Mouse (Mus musculus): ENCODE data around the gene Mrgprd. TPM values are rescaled to one million over a fixed set of nuclear protein-coding genes. Genes with fewer than 3 reads are reported as not detected.
A peak's percentile ranks its signal among the peaks of the same experiment; 100 is the strongest.

The Mrgprd gene
- polyA plus RNA-seq, 1 experiment from 2014 or later = not detected

DNA sequence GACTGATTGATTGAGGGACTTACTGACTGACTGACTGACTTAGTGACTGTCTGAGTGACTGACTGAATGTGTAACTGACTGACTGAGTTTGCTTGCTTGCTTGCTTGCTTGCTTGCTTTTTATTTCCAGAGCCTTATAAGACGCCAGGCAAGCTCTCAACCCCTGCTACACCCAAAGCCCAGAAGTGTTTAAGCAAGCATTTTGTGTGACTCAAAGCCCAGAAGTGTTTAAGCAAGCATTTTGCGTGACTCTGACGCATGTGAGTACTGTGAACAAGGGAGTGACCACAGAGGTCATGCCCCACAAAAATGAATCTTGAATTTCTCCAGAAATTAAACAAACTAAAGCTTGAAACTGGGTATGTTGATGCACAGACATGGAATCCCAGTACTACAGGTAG, 30.3 kb upstream of the Mrgprd start:
- 57% methylated on average over 3 of the region's 3 CpGs for WGBS
- ATAC-seq (ENCODE audit: low read depth) (no peak), DNase-seq (ENCODE audit: low spot score) (no peak)
- Histone ChIP-seq H3K4me3 (ENCODE audit: low read depth, low read length) (peak overlapping the region; percentile 51), H3K27me3 (replicated peaks; ENCODE audit: control insufficient read depth, insufficient read depth, low read length) (no peaks in the 10 kb centered on the region), H3K4me1 (ENCODE audit: control insufficient read depth, insufficient read depth, low read length) (peaks cover 12% of the 10 kb centered on the region; the same call in 1 of the 2 replicates), H3K36me3 (ENCODE audit: control insufficient read depth, insufficient read depth, low read length) (peaks cover 8% of the 10 kb centered on the region; the same call in 1 of the 2 replicates), H3K27ac (replicated peaks; ENCODE audit: low read depth, low read length) (no peak overlapping the region), H3K9me3 (ENCODE audit: control insufficient read depth, low read length) (no peaks in the 10 kb centered on the region), H3K4me2 (ENCODE audit: low read depth, low read length) (peak overlapping the region; percentile 60), H3K9ac (ENCODE audit: low read depth, low read length) (0 out of 2 replicates have a peak overlapping the region, but pooled peaks have one; percentile 66)

- H3K9ac ChIP-seq (ENCODE audit: low read depth, low read length) = no peak overlapping the region
- 78% methylated on average over 4 of the region's 4 CpGs for WGBS
Measured at GRCm38 (mm10) chr7:145285476-145285875, 29.2 kb upstream of the Mrgprd start.

DNA sequence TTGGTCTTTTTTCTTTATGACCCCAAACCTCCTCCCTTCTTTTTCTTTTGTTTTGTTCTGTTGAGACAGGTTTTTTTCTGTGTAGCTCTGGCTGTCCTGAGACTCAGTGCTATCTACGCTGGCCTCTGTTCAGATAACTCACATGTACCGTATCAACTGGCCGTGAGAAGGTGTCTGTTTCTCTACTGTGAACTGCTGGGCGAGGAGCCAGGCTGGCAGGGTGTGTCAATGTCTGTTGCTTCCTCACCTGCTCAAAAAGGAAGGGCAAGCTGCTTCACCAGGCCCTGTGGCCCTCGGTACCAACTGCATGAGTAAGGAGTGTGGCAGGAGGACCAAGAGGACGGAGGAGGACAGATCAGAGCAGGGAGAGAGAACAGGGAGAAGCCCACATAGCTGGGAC, 27.2 kb upstream of the Mrgprd start:
- H3K4me3 ChIP-seq (ENCODE audit: low read depth, low read length) = no peak overlapping the region
- H3K9me3 ChIP-seq (ENCODE audit: control insufficient read depth, low read length) = no peaks in the 10 kb centered on the region
- no peak overlapping the region for H3K4me2 ChIP-seq (ENCODE audit: low read depth, low read length)
- H3K4me1 ChIP-seq (ENCODE audit: control insufficient read depth, insufficient read depth, low read length) = peaks cover 15% of the 10 kb centered on the region; the same call in 1 of the 2 replicates
- DNase-seq (ENCODE audit: low spot score) = no peak
- no peak overlapping the region for H3K9ac ChIP-seq (ENCODE audit: low read depth, low read length)
- no peak overlapping the region for H3K27ac ChIP-seq (replicated peaks; ENCODE audit: low read depth, low read length)
- 83% methylated on average over 6 of the region's 6 CpGs for WGBS
- no peaks in the 10 kb centered on the region for H3K36me3 ChIP-seq (ENCODE audit: control insufficient read depth, insufficient read depth, low read length)
- no peaks in the 10 kb centered on the region for H3K27me3 ChIP-seq (replicated peaks; ENCODE audit: control insufficient read depth, insufficient read depth, low read length)
- no peak for ATAC-seq (ENCODE audit: low read depth)

More at GRCm38 (mm10) chr7:145285476-145285875, 29.2 kb upstream of the Mrgprd start:
- Histone ChIP-seq H3K9me3 (ENCODE audit: control insufficient read depth, low read length) (no peaks in the 10 kb centered on the region), H3K36me3 (ENCODE audit: control insufficient read depth, insufficient read depth, low read length) (no peaks in the 10 kb centered on the region), H3K27ac (replicated peaks; ENCODE audit: low read depth, low read length) (no peak overlapping the region), H3K4me2 (ENCODE audit: low read depth, low read length) (no peak overlapping the region), H3K4me3 (ENCODE audit: low read depth, low read length) (no peak overlapping the region), H3K27me3 (replicated peaks; ENCODE audit: control insufficient read depth, insufficient read depth, low read length) (no peaks in the 10 kb centered on the region), H3K4me1 (ENCODE audit: control insufficient read depth, insufficient read depth, low read length) (peaks cover 18% of the 10 kb centered on the region; the same call in 1 of the 2 replicates)
- DNase-seq (ENCODE audit: low spot score) (no peak), ATAC-seq (ENCODE audit: low read depth) (no peak)

GRCm38 (mm10) chr7:145289302-145289701, 25.3 kb upstream of the Mrgprd start:
- H3K9ac ChIP-seq (ENCODE audit: low read depth, low read length) = no peak overlapping the region
- H3K4me3 ChIP-seq (ENCODE audit: low read depth, low read length) = no peak overlapping the region
- no peaks in the 10 kb centered on the region for H3K9me3 ChIP-seq (ENCODE audit: control insufficient read depth, low read length)
- 0 out of 2 replicates have a peak, but pooled peaks cover 7% of the 10 kb centered on the region for H3K4me1 ChIP-seq (ENCODE audit: control insufficient read depth, insufficient read depth, low read length)
- no peak overlapping the region; the same call in 1 of the 2 replicates for H3K27ac ChIP-seq (replicated peaks; ENCODE audit: low read depth, low read length)
- ATAC-seq (ENCODE audit: low read depth) = peak; percentile 70
- DNase-seq (ENCODE audit: low spot score) = peak; percentile 77
- no peak overlapping the region for H3K4me2 ChIP-seq (ENCODE audit: low read depth, low read length)
- no peaks in the 10 kb centered on the region for H3K27me3 ChIP-seq (replicated peaks; ENCODE audit: control insufficient read depth, insufficient read depth, low read length)
- H3K36me3 ChIP-seq (ENCODE audit: control insufficient read depth, insufficient read depth, low read length) = no peaks in the 10 kb centered on the region
- 22% methylated on average over 5 of the region's 5 CpGs for WGBS

DNA sequence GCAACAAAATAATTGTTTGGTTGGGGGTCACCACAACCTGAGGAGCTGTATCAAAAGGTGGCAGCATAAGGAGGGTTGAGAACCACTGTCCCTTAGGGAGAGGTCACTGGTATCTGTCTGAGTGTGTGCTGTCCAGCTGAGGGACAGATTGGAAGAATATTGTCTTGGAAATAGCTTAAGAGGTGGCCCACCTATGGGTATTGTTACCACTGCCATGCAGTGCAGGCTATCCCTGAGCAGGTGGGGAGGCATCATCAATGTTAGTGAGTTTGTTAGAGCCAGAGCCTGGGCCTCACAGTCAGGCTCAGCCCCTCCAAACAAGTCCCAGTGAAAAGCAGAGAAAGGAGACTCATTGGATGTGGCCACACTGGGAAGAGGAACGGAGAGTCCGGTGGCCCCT, 22.8 kb upstream of the Mrgprd start:
- no peak for ATAC-seq (ENCODE audit: low read depth)
- no peaks in the 10 kb centered on the region for H3K36me3 ChIP-seq (ENCODE audit: control insufficient read depth, insufficient read depth, low read length)
- 85% methylated on average over 2 of the region's 2 CpGs for WGBS

DNA sequence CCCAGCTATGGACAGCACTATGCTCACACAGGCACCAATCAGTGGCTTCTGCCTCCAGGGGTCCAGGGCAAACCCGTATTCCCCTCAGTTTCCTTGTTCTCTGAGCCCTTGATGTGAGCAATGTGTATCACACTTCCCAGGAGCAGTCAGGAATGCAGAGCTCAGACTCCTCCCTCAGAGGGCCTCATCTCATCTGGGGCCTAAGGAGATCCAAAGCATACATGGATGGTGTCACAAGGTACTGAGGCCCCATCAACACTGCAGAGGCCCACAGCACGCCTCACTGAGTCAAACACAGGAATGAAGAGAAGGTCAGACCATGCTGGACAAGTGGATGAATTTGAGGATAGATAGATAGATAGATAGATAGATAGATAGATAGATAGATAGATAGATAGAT, 21.9 kb upstream of the Mrgprd start:
- Histone ChIP-seq H3K4me1 (ENCODE audit: control insufficient read depth, insufficient read depth, low read length) (0 out of 2 replicates have a peak, but pooled peaks cover 7% of the 10 kb centered on the region), H3K4me2 (ENCODE audit: low read depth, low read length) (no peak overlapping the region), H3K27me3 (replicated peaks; ENCODE audit: control insufficient read depth, insufficient read depth, low read length) (no peaks in the 10 kb centered on the region), H3K4me3 (ENCODE audit: low read depth, low read length) (no peak overlapping the region), H3K27ac (replicated peaks; ENCODE audit: low read depth, low read length) (no peak overlapping the region), H3K9ac (ENCODE audit: low read depth, low read length) (no peak overlapping the region), H3K36me3 (ENCODE audit: control insufficient read depth, insufficient read depth, low read length) (no peaks in the 10 kb centered on the region), H3K9me3 (ENCODE audit: control insufficient read depth, low read length) (no peaks in the 10 kb centered on the region)
- DNase-seq (ENCODE audit: low spot score) (no peak), ATAC-seq (ENCODE audit: low read depth) (no peak)
- WGBS = 70% methylated on average over 2 of the region's 2 CpGs

More for the DNA sequence above, 22.8 kb upstream of the Mrgprd start:
- Histone ChIP-seq H3K4me2 (ENCODE audit: low read depth, low read length) (no peak overlapping the region), H3K4me1 (ENCODE audit: control insufficient read depth, insufficient read depth, low read length) (0 out of 2 replicates have a peak, but pooled peaks cover 7% of the 10 kb centered on the region), H3K4me3 (ENCODE audit: low read depth, low read length) (no peak overlapping the region), H3K9ac (ENCODE audit: low read depth, low read length) (no peak overlapping the region), H3K9me3 (ENCODE audit: control insufficient read depth, low read length) (no peaks in the 10 kb centered on the region), H3K27ac (replicated peaks; ENCODE audit: low read depth, low read length) (no peak overlapping the region), H3K27me3 (replicated peaks; ENCODE audit: control insufficient read depth, insufficient read depth, low read length) (no peaks in the 10 kb centered on the region)
- no peak for DNase-seq (ENCODE audit: low spot score)

GRCm38 (mm10) chr7:145293859-145294258, 20.8 kb upstream of the Mrgprd start:
- Histone ChIP-seq H3K36me3 (ENCODE audit: control insufficient read depth, insufficient read depth, low read length) (no peaks in the 10 kb centered on the region), H3K9ac (ENCODE audit: low read depth, low read length) (no peak overlapping the region), H3K27me3 (replicated peaks; ENCODE audit: control insufficient read depth, insufficient read depth, low read length) (no peaks in the 10 kb centered on the region), H3K4me2 (ENCODE audit: low read depth, low read length) (no peak overlapping the region), H3K4me1 (ENCODE audit: control insufficient read depth, insufficient read depth, low read length) (0 out of 2 replicates have a peak, but pooled peaks cover 7% of the 10 kb centered on the region), H3K9me3 (ENCODE audit: control insufficient read depth, low read length) (no peaks in the 10 kb centered on the region), H3K4me3 (ENCODE audit: low read depth, low read length) (no peak overlapping the region), H3K27ac (replicated peaks; ENCODE audit: low read depth, low read length) (no peak overlapping the region)
- no peak for DNase-seq (ENCODE audit: low spot score)
- ATAC-seq (ENCODE audit: low read depth) = no peak
- WGBS = 34% methylated on average over 6 of the region's 6 CpGs

GRCm38 (mm10) chr7:145298666-145299490, 15.8 kb upstream of the Mrgprd start:
- 58% methylated on average over 3 of the region's 3 CpGs for WGBS
- H3K27ac ChIP-seq (replicated peaks; ENCODE audit: low read depth, low read length) = no peak overlapping the region

More at GRCm38 (mm10) chr7:145298666-145299490, 15.8 kb upstream of the Mrgprd start:
- Histone ChIP-seq H3K4me2 (ENCODE audit: low read depth, low read length) (no peak overlapping the region), H3K9ac (ENCODE audit: low read depth, low read length) (no peak overlapping the region), H3K9me3 (ENCODE audit: control insufficient read depth, low read length) (no peaks in the 10 kb centered on the region), H3K4me1 (ENCODE audit: control insufficient read depth, insufficient read depth, low read length) (peaks cover 28% of the 10 kb centered on the region), H3K36me3 (ENCODE audit: control insufficient read depth, insufficient read depth, low read length) (no peaks in the 10 kb centered on the region), H3K4me3 (ENCODE audit: low read depth, low read length) (no peak overlapping the region), H3K27me3 (replicated peaks; ENCODE audit: control insufficient read depth, insufficient read depth, low read length) (no peaks in the 10 kb centered on the region)
- DNase-seq (ENCODE audit: low spot score) = no peak
- ATAC-seq (ENCODE audit: low read depth) = no peak
